Mouse (Mus musculus) heart, adult 2 months (tissue): ENCODE data around the gene P2ry6. TPM values are rescaled to one million over a fixed set of nuclear protein-coding genes. Genes with fewer than 3 reads are reported as not detected.

Experiments
- DNase-seq, 2 experiments: peaks; one replicate each; pipeline ENCODE4 v3.0.0; 2021
- H3K27ac ChIP-seq: fragments of 200-600 bp; 2 replicates; pipeline ENCODE4 v1.8.1; 2022
- H3K27me3 ChIP-seq: fragments of 200-500 bp; 2 replicates; pipeline ENCODE4 v1.6.1; 2012; ENCODE audit warnings: mild to moderate bottlenecking, low read length, inconsistent platforms, mixed read lengths; ENCODE audit not compliant: control insufficient read depth, insufficient read depth
- H3K36me3 ChIP-seq: fragments of 200-500 bp; 2 replicates; pipeline ENCODE4 v1.6.1; 2012; ENCODE audit warnings: low read length, inconsistent platforms; ENCODE audit not compliant: control insufficient read depth, insufficient read depth
- H3K4me1 ChIP-seq: fragments of 200-500 bp; 2 replicates; pipeline ENCODE4 v1.6.1; 2011; ENCODE audit warnings: low read length; ENCODE audit not compliant: control insufficient read depth, insufficient read depth
- H3K4me3 ChIP-seq: fragments of 200-600 bp; 2 replicates; pipeline ENCODE4 v1.8.1; 2022
- H3K79me2 ChIP-seq: fragments of 200-500 bp; replicated peaks from 2 replicates; pipeline ENCODE4 v1.6.1; 2012; ENCODE audit warnings: mild to moderate bottlenecking, inconsistent platforms, low read length, moderate library complexity, mixed read lengths; ENCODE audit not compliant: control insufficient read depth, insufficient read depth
- H3K9ac ChIP-seq: fragments of 200-500 bp; 2 replicates; pipeline ENCODE4 v1.6.1; 2012; ENCODE audit warnings: low read depth, mild to moderate bottlenecking, control low read depth, inconsistent platforms, low read length, mixed read lengths
- CTCF ChIP-seq: fragments of 200-600 bp; IDR thresholded peaks from 2 replicates; pipeline ENCODE4 v1.8.1; 2022; ENCODE audit warnings: antibody characterized with exemption, mild to moderate bottlenecking, moderate library complexity
- EP300 ChIP-seq: fragments of 200-500 bp; IDR thresholded peaks from 2 replicates; pipeline ENCODE4 v1.6.1; 2011; ENCODE audit warnings: low read depth, low read length, control low read depth; ENCODE audit not compliant: insufficient read depth
- POLR2A ChIP-seq: fragments of 200-500 bp; IDR thresholded peaks from 2 replicates; pipeline ENCODE4 v1.6.1; 2011; ENCODE audit warnings: mild to moderate bottlenecking, low read depth, low read length, control low read depth; ENCODE audit not compliant: insufficient read depth
- WGBS: fragments of 180-500 bp; shearing (Covaris S2); methylation state at CpG from one replicate; pipeline ENCODE4 v1.1.7; 2018; 5-methylcytosine and 5-hydroxymethylcytosine counted together
- intact Hi-C: fragments of 180-260 bp; cut with DNase I; formaldehyde crosslinking; loops from one replicate; pipeline ENCODE4 v1.15.1; 2025
- polyA plus RNA-seq: library from polyadenylated mRNA; depleted of rRNA; stranded (reverse); fragments of >200 nt; gene quantifications from 2 replicates; pipeline ENCODE4 v1.2.3, GENCODE M21; 2012; rRNA removed
- total RNA-seq, 2 experiments: library from RNA; stranded (reverse); gene quantifications; 2 replicates each; pipeline ENCODE4 v1.2.3; 2021

The P2ry6 gene
- total and polyA plus RNA-seq, 3 experiments: 3.6 to 11.1 (median 4.2) TPM

- Histone ChIP-seq H3K79me2 (peaks cover 7% of the 10 kb centered on the region), H3K9ac (no peak overlapping the region), H3K27me3 (no peaks in the 10 kb centered on the region), H3K27ac (no peak overlapping the region), H3K36me3 (no peaks in the 10 kb centered on the region), H3K4me3 (no peak overlapping the region), H3K4me1 (0 out of 2 replicates have a peak, but pooled peaks cover 2% of the 10 kb centered on the region)
- no peak for DNase-seq
- 73% methylated on average over 5 of the region's 5 CpGs for WGBS
- intact Hi-C loops: no loop called here
- TF ChIP-seq POLR2A (no peak), CTCF (no peak), EP300 (no peak)
Observed at GRCm38 (mm10) chr7:100897828-100898227, 76.6 kb downstream of the P2ry6 start.

- intact Hi-C loops: no loop called here
- DNase-seq: no peak
- Histone ChIP-seq H3K27ac (no peak overlapping the region; the same call in 1 of the 2 replicates), H3K9ac (peak overlapping the region; percentile 80), H3K27me3 (no peaks in the 10 kb centered on the region), H3K4me1 (0 out of 2 replicates have a peak, but pooled peaks cover 2% of the 10 kb centered on the region), H3K36me3 (no peaks in the 10 kb centered on the region), H3K4me3 (peak overlapping the region; percentile 55), H3K79me2 (peaks cover 5% of the 10 kb centered on the region; the same call in 1 of the 2 replicates)
- 16% methylated on average over 12 of the region's 12 CpGs for WGBS
- no peak for TF ChIP-seq POLR2A
Observed at GRCm38 (mm10) chr7:100894833-100895226, 79.6 kb downstream of the P2ry6 start.

GRCm38 (mm10) chr7:100894057-100894832 lies 80.2 kb downstream of the P2ry6 start:
- Histone ChIP-seq H3K27ac (peak overlapping the region; percentile 45), H3K36me3 (no peaks in the 10 kb centered on the region), H3K9ac (peak overlapping the region; percentile 80), H3K4me1 (0 out of 2 replicates have a peak, but pooled peaks cover 2% of the 10 kb centered on the region), H3K79me2 (peaks cover 5% of the 10 kb centered on the region; the same call in 1 of the 2 replicates), H3K4me3 (peak overlapping the region; percentile 55), H3K27me3 (no peaks in the 10 kb centered on the region)
- DNase-seq: peak; percentile 46 to 62
- WGBS: 13% methylated on average over 52 of the region's 53 CpGs
- intact Hi-C loops: no loop called here
- TF ChIP-seq POLR2A (no peak), CTCF (no peak), EP300 (no peak)

- DNase-seq: no peak
- H3K27me3 ChIP-seq: no peaks in the 10 kb centered on the region
- peaks cover 5% of the 10 kb centered on the region; the same call in 1 of the 2 replicates for H3K79me2 ChIP-seq
- H3K4me3 ChIP-seq: no peak overlapping the region
- no peak for TF ChIP-seq EP300
- H3K4me1 ChIP-seq: 0 out of 2 replicates have a peak, but pooled peaks cover 2% of the 10 kb centered on the region
- H3K36me3 ChIP-seq: no peaks in the 10 kb centered on the region
- 50% methylated on average over 20 of the region's 20 CpGs for WGBS
- no peak overlapping the region for H3K27ac ChIP-seq
- peak overlapping the region; percentile 80 for H3K9ac ChIP-seq
- intact Hi-C loops: no loop called here
Observed at GRCm38 (mm10) chr7:100893249-100894056, 81.0 kb downstream of the P2ry6 start.

Other genes starting within 250 kb of the P2ry6 start
- gene Relt, start 111.2 kb downstream of the P2ry6 start, total RNA-seq: 1 to 10 TPM; 4.6 to 5.5 TPM
- gene Relt, start 111.2 kb downstream of the P2ry6 start, polyA plus RNA-seq: 6.4 and 7.2 TPM in 2 replicates
- gene Arhgef17, start 42.5 kb downstream of the P2ry6 start, total RNA-seq: 10 to 100 TPM; 26.2 to 28.4 TPM
- 23.4 and 28.9 TPM in 2 replicates for gene Arhgef17, start 42.5 kb downstream of the P2ry6 start, polyA plus RNA-seq
- gene P2ry2, start 38.2 kb upstream of the P2ry6 start, total RNA-seq: 10 to 100 TPM; 22.3 to 32.6 TPM
- 40.4 and 46.8 TPM in 2 replicates for gene P2ry2, start 38.2 kb upstream of the P2ry6 start, polyA plus RNA-seq
- gene Fchsd2, start 118.2 kb upstream of the P2ry6 start, total RNA-seq: 10 to 100 TPM; 20.9 to 22.4 TPM
- 5.6 and 8.1 TPM in 2 replicates for gene Fchsd2, start 118.2 kb upstream of the P2ry6 start, polyA plus RNA-seq